Mouse (Mus musculus): ENCODE measurements around the gene Snrpg. TPM values are rescaled to one million over a fixed set of nuclear protein-coding genes. Genes with fewer than 3 reads are reported as not detected.

The Snrpg gene
- total RNA-seq, 2 experiments from 2014 or later = 66.9 to 676 TPM

Other genes starting within 250 kb of the Snrpg start
- gene Tgfa, start 176.1 kb upstream of the Snrpg start, total RNA-seq (2014; fragmentation: Nextera tagmentation) = 0.81 and 3.9 TPM in 2 replicates
- gene Tgfa, start 176.1 kb upstream of the Snrpg start, total RNA-seq (2017) = 0.38 and 2.3 TPM in 2 replicates
- 40.6 and 40.9 TPM in 2 replicates for gene Fam136a, start 5.7 kb upstream of the Snrpg start, total RNA-seq (2014; fragmentation: Nextera tagmentation)
- gene Fam136a, start 5.7 kb upstream of the Snrpg start, total RNA-seq (2017) = 74.9 and 88.5 TPM in 2 replicates
- gene Pcyox1, start 25.9 kb downstream of the Snrpg start, total RNA-seq (2014; fragmentation: Nextera tagmentation) = 14.1 and 15.5 TPM in 2 replicates
- 34.3 and 40.4 TPM in 2 replicates for gene Pcyox1, start 25.9 kb downstream of the Snrpg start, total RNA-seq (2017)
- 92.4 and 94.8 TPM in 2 replicates for gene Tia1, start 32.9 kb downstream of the Snrpg start, total RNA-seq (2014; fragmentation: Nextera tagmentation)
- 42.8 and 85.8 TPM in 2 replicates for gene Tia1, start 32.9 kb downstream of the Snrpg start, total RNA-seq (2017)
- gene Gm44790, start 55.4 kb downstream of the Snrpg start, total RNA-seq (2014; fragmentation: Nextera tagmentation) = not detected in 2 replicates
- gene Gm44790, start 55.4 kb downstream of the Snrpg start, total RNA-seq (2017) = 4.9 TPM in 1 of 2 replicates, not detected in the other
- gene C87436, start 67.1 kb downstream of the Snrpg start, total RNA-seq (2014; fragmentation: Nextera tagmentation) = 29.8 and 33.8 TPM in 2 replicates
- gene C87436, start 67.1 kb downstream of the Snrpg start, total RNA-seq (2017) = 12.4 and 21.9 TPM in 2 replicates
- gene Pcbp1, start 155.0 kb downstream of the Snrpg start, total RNA-seq (2014; fragmentation: Nextera tagmentation) = 289 and 315 TPM in 2 replicates
- 118 and 123 TPM in 2 replicates for gene Pcbp1, start 155.0 kb downstream of the Snrpg start, total RNA-seq (2017)

Data from megakaryocyte-erythroid progenitor cell, adult 5-6 weeks (primary cell).